Mouse (Mus musculus): ENCODE data around the gene Efemp2. TPM values are rescaled to one million over a fixed set of nuclear protein-coding genes. Genes with fewer than 3 reads are reported as not detected.

The Efemp2 gene
- polyA plus RNA-seq, 1 experiment, result 43.4 TPM

- H3K27me3 ChIP-seq (ENCODE audit: control insufficient read depth, insufficient read depth, low read length), result no peaks in the 10 kb centered on the region
- H3K4me3 ChIP-seq (replicated peaks; ENCODE audit: insufficient read depth, low read depth, low read length), result no peak overlapping the region
- H3K27ac ChIP-seq (ENCODE audit: insufficient read depth, low read length), result peak overlapping the region; percentile 4; the same call in 1 of the 2 replicates
- WGBS, result 6% methylated on average over 8 of the region's 8 CpGs
- DNase-seq, result peak; percentile 80 to 81
- H3K4me1 ChIP-seq (ENCODE audit: control insufficient read depth, insufficient read depth, low read length), result peaks cover 45% of the 10 kb centered on the region
- no peak for TF ChIP-seq CTCF (IDR thresholded peaks at IDR 0.05; ENCODE audit: borderline replicate concordance, insufficient read depth, low read depth, low read length)
- no peak for TF ChIP-seq POLR2A (IDR thresholded peaks at IDR 0.05; ENCODE audit: borderline replicate concordance, insufficient read depth, low read length)
These were observed 43.9 kb upstream of the Efemp2 start for GRCm38 (mm10) chr19:5429806-5430205.

- TF ChIP-seq CTCF (IDR thresholded peaks at IDR 0.05; ENCODE audit: borderline replicate concordance, insufficient read depth, low read depth, low read length) (no peak), POLR2A (IDR thresholded peaks at IDR 0.05; ENCODE audit: borderline replicate concordance, insufficient read depth, low read length) (no peak)
- 24% methylated on average over 1 of the region's 1 CpGs for WGBS
These were observed 43.3 kb upstream of the Efemp2 start for GRCm38 (mm10) chr19:5430408-5430807.

GRCm38 (mm10) chr19:5431911-5432464, 41.8 kb upstream of the Efemp2 start:
- TF ChIP-seq CTCF (IDR thresholded peaks at IDR 0.05; ENCODE audit: borderline replicate concordance, insufficient read depth, low read depth, low read length), result no peak
- no peak for TF ChIP-seq POLR2A (IDR thresholded peaks at IDR 0.05; ENCODE audit: borderline replicate concordance, insufficient read depth, low read length)
- H3K27me3 ChIP-seq (ENCODE audit: control insufficient read depth, insufficient read depth, low read length), result no peaks in the 10 kb centered on the region
- WGBS, result 69% methylated on average over 4 of the region's 4 CpGs

More at GRCm38 (mm10) chr19:5430408-5430807, 43.3 kb upstream of the Efemp2 start:
- Histone ChIP-seq H3K27me3 (ENCODE audit: control insufficient read depth, insufficient read depth, low read length) (no peaks in the 10 kb centered on the region), H3K27ac (ENCODE audit: insufficient read depth, low read length) (peak overlapping the region; percentile 4; the same call in 1 of the 2 replicates), H3K4me1 (ENCODE audit: control insufficient read depth, insufficient read depth, low read length) (peaks cover 45% of the 10 kb centered on the region), H3K4me3 (replicated peaks; ENCODE audit: insufficient read depth, low read depth, low read length) (no peak overlapping the region)
- peak in 1 of 2 experiments; percentile 32 for DNase-seq

GRCm38 (mm10) chr19:5432992-5433852, 40.5 kb upstream of the Efemp2 start:
- Histone ChIP-seq H3K4me3 (replicated peaks; ENCODE audit: insufficient read depth, low read depth, low read length) (no peak overlapping the region), H3K27ac (ENCODE audit: insufficient read depth, low read length) (no peak overlapping the region), H3K4me1 (ENCODE audit: control insufficient read depth, insufficient read depth, low read length) (peaks cover 32% of the 10 kb centered on the region), H3K27me3 (ENCODE audit: control insufficient read depth, insufficient read depth, low read length) (no peaks in the 10 kb centered on the region)
- TF ChIP-seq POLR2A (IDR thresholded peaks at IDR 0.05; ENCODE audit: borderline replicate concordance, insufficient read depth, low read length), result no peak
- peak; percentile 33; the same call in 1 of the 2 replicates for TF ChIP-seq CTCF (IDR thresholded peaks at IDR 0.05; ENCODE audit: borderline replicate concordance, insufficient read depth, low read depth, low read length)
- WGBS, result 4% methylated on average over 16 of the region's 16 CpGs
- DNase-seq, result peak; percentile 43 to 47

More at GRCm38 (mm10) chr19:5431911-5432464, 41.8 kb upstream of the Efemp2 start:
- no peak overlapping the region for H3K4me3 ChIP-seq (replicated peaks; ENCODE audit: insufficient read depth, low read depth, low read length)
- no peak for DNase-seq
- peaks cover 34% of the 10 kb centered on the region for H3K4me1 ChIP-seq (ENCODE audit: control insufficient read depth, insufficient read depth, low read length)
- H3K27ac ChIP-seq (ENCODE audit: insufficient read depth, low read length), result no peak overlapping the region

- DNase-seq, result no peak
- Histone ChIP-seq H3K27me3 (ENCODE audit: control insufficient read depth, insufficient read depth, low read length) (no peaks in the 10 kb centered on the region), H3K4me1 (ENCODE audit: control insufficient read depth, insufficient read depth, low read length) (peaks cover 32% of the 10 kb centered on the region), H3K27ac (ENCODE audit: insufficient read depth, low read length) (no peak overlapping the region), H3K4me3 (replicated peaks; ENCODE audit: insufficient read depth, low read depth, low read length) (no peak overlapping the region)
- no peak for TF ChIP-seq POLR2A (IDR thresholded peaks at IDR 0.05; ENCODE audit: borderline replicate concordance, insufficient read depth, low read length)
- no peak for TF ChIP-seq CTCF (IDR thresholded peaks at IDR 0.05; ENCODE audit: borderline replicate concordance, insufficient read depth, low read depth, low read length)
- 74% methylated on average over 7 of the region's 7 CpGs for WGBS
These were observed 39.8 kb upstream of the Efemp2 start for GRCm38 (mm10) chr19:5433951-5434350.

GRCm38 (mm10) chr19:5444371-5444908, 29.3 kb upstream of the Efemp2 start:
- no peaks in the 10 kb centered on the region for H3K27me3 ChIP-seq (ENCODE audit: control insufficient read depth, insufficient read depth, low read length)
- 70% methylated on average over 9 of the region's 9 CpGs for WGBS
- H3K27ac ChIP-seq (ENCODE audit: insufficient read depth, low read length), result no peak overlapping the region
- no peak for DNase-seq
- H3K4me1 ChIP-seq (ENCODE audit: control insufficient read depth, insufficient read depth, low read length), result no peaks in the 10 kb centered on the region; the same call in 1 of the 2 replicates
- TF ChIP-seq POLR2A (IDR thresholded peaks at IDR 0.05; ENCODE audit: borderline replicate concordance, insufficient read depth, low read length) (no peak), CTCF (IDR thresholded peaks at IDR 0.05; ENCODE audit: borderline replicate concordance, insufficient read depth, low read depth, low read length) (no peak)
- no peak overlapping the region for H3K4me3 ChIP-seq (replicated peaks; ENCODE audit: insufficient read depth, low read depth, low read length)

GRCm38 (mm10) chr19:5444954-5445353, 28.8 kb upstream of the Efemp2 start:
- H3K4me1 ChIP-seq (ENCODE audit: control insufficient read depth, insufficient read depth, low read length), result no peaks in the 10 kb centered on the region; the same call in 1 of the 2 replicates
- H3K27ac ChIP-seq (ENCODE audit: insufficient read depth, low read length), result no peak overlapping the region
- WGBS, result 44% methylated on average over 7 of the region's 7 CpGs
- H3K4me3 ChIP-seq (replicated peaks; ENCODE audit: insufficient read depth, low read depth, low read length), result no peak overlapping the region
- no peak for DNase-seq
- H3K27me3 ChIP-seq (ENCODE audit: control insufficient read depth, insufficient read depth, low read length), result no peaks in the 10 kb centered on the region
- TF ChIP-seq CTCF (IDR thresholded peaks at IDR 0.05; ENCODE audit: borderline replicate concordance, insufficient read depth, low read depth, low read length), result no peak
- TF ChIP-seq POLR2A (IDR thresholded peaks at IDR 0.05; ENCODE audit: borderline replicate concordance, insufficient read depth, low read length), result no peak
